Mouse (Mus musculus): ENCODE measurements around the gene Enpp3. TPM values are rescaled to one million over a fixed set of nuclear protein-coding genes. Genes with fewer than 3 reads are reported as not detected.

The Enpp3 gene
- polyA plus RNA-seq, 1 experiment: 64.3 TPM

DNA sequence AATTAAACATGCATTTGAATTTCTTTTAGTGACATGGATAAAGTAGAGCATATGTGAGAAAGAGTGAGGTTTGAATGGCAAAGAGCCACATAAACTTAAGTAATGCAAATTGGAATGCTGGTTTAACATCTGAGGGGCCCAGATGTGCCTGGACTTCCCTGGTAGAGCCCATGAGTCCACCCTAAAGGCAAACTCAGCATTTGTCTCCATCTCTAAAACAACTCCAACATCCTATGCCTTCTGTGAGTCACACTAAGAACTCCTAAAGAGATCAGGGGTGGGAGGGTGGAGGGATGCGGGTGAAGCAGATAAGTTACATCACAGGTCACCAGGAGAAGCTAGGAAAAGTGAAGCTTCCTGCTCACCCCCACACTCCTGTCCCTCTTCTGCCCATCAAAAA lies 76.6 kb downstream of the Enpp3 start:
- Histone ChIP-seq H3K4me3 (ENCODE audit: low read depth, low read length) (no peak overlapping the region), H3K27me3 (ENCODE audit: control insufficient read depth, insufficient read depth, low read length) (no peaks in the 10 kb centered on the region), H3K27ac (ENCODE audit: insufficient read depth, low read depth, low read length) (no peak overlapping the region), H3K4me1 (ENCODE audit: control insufficient read depth, insufficient read depth, insufficient read length, low read length) (no peaks in the 10 kb centered on the region), H3K36me3 (ENCODE audit: control insufficient read depth, insufficient read depth, low read length) (no peaks in the 10 kb centered on the region)
- no peak for TF ChIP-seq POLR2A (IDR thresholded peaks at IDR 0.05; ENCODE audit: low read depth, low read length)
- no peak for TF ChIP-seq CTCF (IDR thresholded peaks at IDR 0.05; ENCODE audit: extremely low read depth, insufficient read length, insufficient replicate concordance, low read depth, low read length)
- 88% methylated on average over 1 of the region's 1 CpGs for WGBS

- no peaks in the 10 kb centered on the region for H3K27me3 ChIP-seq (ENCODE audit: control insufficient read depth, insufficient read depth, low read length)
- TF ChIP-seq CTCF (IDR thresholded peaks at IDR 0.05; ENCODE audit: extremely low read depth, insufficient read length, insufficient replicate concordance, low read depth, low read length): no peak
- TF ChIP-seq POLR2A (IDR thresholded peaks at IDR 0.05; ENCODE audit: low read depth, low read length): no peak
- 66% methylated on average over 6 of the region's 6 CpGs for WGBS
- no peak overlapping the region for H3K4me3 ChIP-seq (ENCODE audit: low read depth, low read length)
- H3K4me1 ChIP-seq (ENCODE audit: control insufficient read depth, insufficient read depth, insufficient read length, low read length): no peaks in the 10 kb centered on the region
- H3K36me3 ChIP-seq (ENCODE audit: control insufficient read depth, insufficient read depth, low read length): no peaks in the 10 kb centered on the region
- H3K27ac ChIP-seq (ENCODE audit: insufficient read depth, low read depth, low read length): no peak overlapping the region
These were observed 77.4 kb downstream of the Enpp3 start for GRCm38 (mm10) chr10:24765151-24765755.

DNA sequence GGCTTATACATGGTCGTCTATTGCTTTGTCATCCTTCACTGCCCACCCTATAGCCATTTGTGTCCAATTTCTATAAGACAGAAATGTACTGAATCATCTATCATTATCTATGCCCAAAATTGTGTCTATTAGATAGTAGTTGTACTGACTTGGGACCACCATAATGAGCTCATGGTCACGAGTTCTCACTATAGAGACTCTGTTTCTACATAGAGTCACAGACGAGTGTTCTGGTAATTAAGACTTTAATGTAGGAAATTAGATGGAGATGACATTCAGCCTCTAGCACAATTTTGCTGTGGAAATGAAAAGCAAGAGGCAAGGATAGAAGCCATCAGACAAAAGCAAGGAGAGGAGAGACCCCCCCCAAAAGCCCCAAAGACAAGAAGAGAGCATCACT lies 78.0 kb downstream of the Enpp3 start:
- 64% methylated on average over 3 of the region's 3 CpGs for WGBS
- H3K4me3 ChIP-seq (ENCODE audit: low read depth, low read length): no peak overlapping the region
- no peak for TF ChIP-seq CTCF (IDR thresholded peaks at IDR 0.05; ENCODE audit: extremely low read depth, insufficient read length, insufficient replicate concordance, low read depth, low read length)
- TF ChIP-seq POLR2A (IDR thresholded peaks at IDR 0.05; ENCODE audit: low read depth, low read length): no peak
- H3K4me1 ChIP-seq (ENCODE audit: control insufficient read depth, insufficient read depth, insufficient read length, low read length): no peaks in the 10 kb centered on the region
- H3K27ac ChIP-seq (ENCODE audit: insufficient read depth, low read depth, low read length): no peak overlapping the region
- H3K27me3 ChIP-seq (ENCODE audit: control insufficient read depth, insufficient read depth, low read length): no peaks in the 10 kb centered on the region
- H3K36me3 ChIP-seq (ENCODE audit: control insufficient read depth, insufficient read depth, low read length): no peaks in the 10 kb centered on the region

DNA sequence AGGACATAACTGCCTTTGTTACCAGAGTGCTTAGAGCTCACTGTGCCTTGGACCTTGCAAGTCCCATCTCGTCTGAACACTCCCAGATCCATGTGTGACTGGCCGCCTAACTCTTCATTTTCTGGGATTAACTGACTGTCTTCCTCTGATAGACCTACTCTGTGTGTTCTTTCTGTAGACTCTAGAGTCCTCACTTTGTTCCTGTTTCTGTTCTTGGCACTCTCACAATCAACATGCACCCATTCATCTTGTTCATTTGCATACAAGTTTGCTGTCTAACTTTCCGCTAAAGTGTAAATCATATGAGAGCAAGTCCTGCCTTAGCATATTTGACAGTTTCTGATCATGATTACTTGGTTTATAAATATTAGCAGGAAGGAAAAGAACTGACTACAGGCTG lies 79.4 kb downstream of the Enpp3 start:
- 93% methylated on average over 3 of the region's 3 CpGs for WGBS
- TF ChIP-seq POLR2A (IDR thresholded peaks at IDR 0.05; ENCODE audit: low read depth, low read length) (no peak), CTCF (IDR thresholded peaks at IDR 0.05; ENCODE audit: extremely low read depth, insufficient read length, insufficient replicate concordance, low read depth, low read length) (no peak)
- no peaks in the 10 kb centered on the region for H3K27me3 ChIP-seq (ENCODE audit: control insufficient read depth, insufficient read depth, low read length)
- H3K36me3 ChIP-seq (ENCODE audit: control insufficient read depth, insufficient read depth, low read length): no peaks in the 10 kb centered on the region
- H3K4me1 ChIP-seq (ENCODE audit: control insufficient read depth, insufficient read depth, insufficient read length, low read length): no peaks in the 10 kb centered on the region
- H3K27ac ChIP-seq (ENCODE audit: insufficient read depth, low read depth, low read length): no peak overlapping the region
- no peak overlapping the region for H3K4me3 ChIP-seq (ENCODE audit: low read depth, low read length)

- no peaks in the 10 kb centered on the region for H3K27me3 ChIP-seq (ENCODE audit: control insufficient read depth, insufficient read depth, low read length)
- no peak overlapping the region for H3K27ac ChIP-seq (ENCODE audit: insufficient read depth, low read depth, low read length)
- TF ChIP-seq CTCF (IDR thresholded peaks at IDR 0.05; ENCODE audit: extremely low read depth, insufficient read length, insufficient replicate concordance, low read depth, low read length): no peak
- no peak for TF ChIP-seq POLR2A (IDR thresholded peaks at IDR 0.05; ENCODE audit: low read depth, low read length)
- WGBS: 43% methylated on average over 8 of the region's 8 CpGs
- no peaks in the 10 kb centered on the region for H3K36me3 ChIP-seq (ENCODE audit: control insufficient read depth, insufficient read depth, low read length)
- no peak overlapping the region for H3K4me3 ChIP-seq (ENCODE audit: low read depth, low read length)
- H3K4me1 ChIP-seq (ENCODE audit: control insufficient read depth, insufficient read depth, insufficient read length, low read length): no peaks in the 10 kb centered on the region; the same call in 1 of the 2 replicates
These were observed 84.2 kb downstream of the Enpp3 start for GRCm38 (mm10) chr10:24758326-24758915.

DNA sequence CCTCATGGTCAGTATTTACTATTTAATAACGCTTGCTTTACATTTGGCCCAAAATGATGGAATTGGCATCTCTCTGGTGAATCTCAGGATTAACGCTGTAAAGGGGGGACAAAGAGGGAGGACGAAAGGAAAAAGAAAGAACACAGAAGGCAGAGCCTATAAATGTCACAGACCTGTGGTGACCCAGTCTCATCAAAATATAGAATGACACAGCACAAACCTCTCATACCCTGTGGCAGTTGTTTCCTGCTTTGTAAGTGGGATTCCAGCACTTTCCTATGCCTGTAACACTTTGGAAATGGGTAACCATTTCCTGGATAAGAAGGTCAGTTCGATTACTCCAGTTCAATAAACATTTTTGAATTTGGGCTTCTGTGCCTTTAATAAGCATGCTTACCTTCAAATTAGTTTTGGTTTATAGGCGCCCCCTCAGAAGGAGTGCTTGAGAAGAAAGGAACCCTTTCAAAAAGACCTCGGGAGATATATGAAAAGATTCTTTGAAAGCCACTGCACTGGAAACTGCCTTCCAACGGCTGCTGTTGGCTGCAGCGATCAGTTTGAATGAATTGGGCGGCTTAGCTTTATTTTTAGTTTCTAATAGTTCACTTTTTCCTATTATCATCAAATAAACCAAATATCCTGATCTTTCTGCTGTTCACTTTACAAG lies 87.6 kb downstream of the Enpp3 start:
- WGBS: 70% methylated on average over 9 of the region's 9 CpGs
- Histone ChIP-seq H3K27me3 (ENCODE audit: control insufficient read depth, insufficient read depth, low read length) (no peaks in the 10 kb centered on the region), H3K4me1 (ENCODE audit: control insufficient read depth, insufficient read depth, insufficient read length, low read length) (no peaks in the 10 kb centered on the region; the same call in 1 of the 2 replicates), H3K36me3 (ENCODE audit: control insufficient read depth, insufficient read depth, low read length) (no peaks in the 10 kb centered on the region), H3K27ac (ENCODE audit: insufficient read depth, low read depth, low read length) (peak overlapping the region; percentile 98), H3K4me3 (ENCODE audit: low read depth, low read length) (no peak overlapping the region)
- TF ChIP-seq POLR2A (IDR thresholded peaks at IDR 0.05; ENCODE audit: low read depth, low read length) (no peak), CTCF (IDR thresholded peaks at IDR 0.05; ENCODE audit: extremely low read depth, insufficient read length, insufficient replicate concordance, low read depth, low read length) (no peak)

DNA sequence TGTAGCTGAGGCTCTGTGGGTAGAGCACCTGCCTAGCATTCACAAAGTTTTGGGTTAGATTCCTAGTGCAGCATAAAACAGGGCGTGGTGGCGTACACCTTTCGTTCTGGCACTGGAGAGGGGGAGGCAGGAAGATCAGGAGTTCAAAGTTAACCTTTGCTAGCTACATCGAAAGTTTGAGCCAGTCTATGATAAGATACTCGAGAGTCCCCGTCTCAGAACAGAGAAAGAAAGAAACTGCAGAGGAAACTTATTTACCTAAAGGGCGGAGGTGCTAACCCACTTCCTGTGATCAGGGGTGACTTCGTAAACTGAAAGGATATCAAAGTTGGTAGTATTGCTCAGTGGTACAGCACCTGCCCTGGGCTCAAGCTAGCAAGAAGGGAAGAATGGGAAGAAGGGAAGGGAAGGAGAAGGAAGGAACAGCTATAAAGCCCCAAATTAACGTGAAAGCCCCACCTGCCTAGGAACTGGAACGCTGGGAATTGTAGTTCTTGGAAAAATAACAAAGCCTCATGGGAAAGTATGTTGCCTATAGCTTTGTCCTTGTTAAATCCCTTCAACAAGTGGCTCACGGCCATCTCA lies 88.3 kb downstream of the Enpp3 start:
- peak overlapping the region; percentile 43 for H3K4me3 ChIP-seq (ENCODE audit: low read depth, low read length)
- 15% methylated on average over 11 of the region's 11 CpGs for WGBS
- H3K4me1 ChIP-seq (ENCODE audit: control insufficient read depth, insufficient read depth, insufficient read length, low read length): no peaks in the 10 kb centered on the region; the same call in 1 of the 2 replicates
- peak overlapping the region; percentile 98 for H3K27ac ChIP-seq (ENCODE audit: insufficient read depth, low read depth, low read length)
- TF ChIP-seq CTCF (IDR thresholded peaks at IDR 0.05; ENCODE audit: extremely low read depth, insufficient read length, insufficient replicate concordance, low read depth, low read length): no peak
- no peak for TF ChIP-seq POLR2A (IDR thresholded peaks at IDR 0.05; ENCODE audit: low read depth, low read length)
- H3K36me3 ChIP-seq (ENCODE audit: control insufficient read depth, insufficient read depth, low read length): no peaks in the 10 kb centered on the region
- H3K27me3 ChIP-seq (ENCODE audit: control insufficient read depth, insufficient read depth, low read length): no peaks in the 10 kb centered on the region

Measured in small intestine, adult 2 months (tissue).